Comparison of ENCODE assay signal across 8 mouse cellular contexts in genomic region chr1:159135301-159135700, GRCm38 (mm10).
DNase-seq lines count a peak whose midpoint lies in the region; ATAC-seq lines count a peak whose summit lies in the region.

No protein-coding gene starts in this region.

- no peak overlapping the region for H3K27ac ChIP-seq in hindbrain, embryonic 11.5 days (ENCODE audit: low read depth, low read length)

- no peaks in the 10 kb centered on the region for H3K27me3 ChIP-seq in hindbrain, embryonic 11.5 days (ENCODE audit: control insufficient read depth, insufficient read depth, low read length)

- H3K9ac ChIP-seq in hindbrain, embryonic 11.5 days (ENCODE audit: low read depth, low read length): no peak overlapping the region

- DNase-seq in R1 (ENCODE audit: low read depth, low spot score): peak; percentile 65
- peak; percentile 71 for DNase-seq in cerebellum, adult 9-10 months
- peak; percentile 50 to 82 for DNase-seq in frontal cortex, postnatal 10 days (ENCODE audit: low spot score in 2 of 2)
- DNase-seq in hindbrain, embryonic 11.5 days (ENCODE audit: low spot score): peak; percentile 89
- DNase-seq in layer of hippocampus, postnatal 14 days (ENCODE audit: low spot score in 2 of 2): peak; percentile 89
- peak; percentile 56 to 75 for DNase-seq in lung, postnatal 4 days
- DNase-seq in right cerebral cortex, postnatal 10 days (ENCODE audit: low spot score in 2 of 2): peak; percentile 82 to 91

- H3K4me1 ChIP-seq in hindbrain, embryonic 11.5 days (replicated peaks; ENCODE audit: control insufficient read depth, insufficient read depth, low read length): no peaks in the 10 kb centered on the region

- 12% methylated on average over 10 of the region's 10 CpGs for WGBS in hindbrain, embryonic 11.5 days

- peak; percentile 60 for ATAC-seq in hindbrain, embryonic 11.5 days (ENCODE audit: low FRiP score)
- ATAC-seq in activated CD4-positive, CD25-positive, alpha-beta regulatory T cell, adult 4 months: no peak

- no peaks in the 10 kb centered on the region for H3K36me3 ChIP-seq in hindbrain, embryonic 11.5 days (ENCODE audit: control insufficient read depth, insufficient read depth, low read length)

- no peaks in the 10 kb centered on the region for H3K9me3 ChIP-seq in hindbrain, embryonic 11.5 days (ENCODE audit: control insufficient read depth, low read length)

- no peak overlapping the region for H3K4me2 ChIP-seq in hindbrain, embryonic 11.5 days (replicated peaks; ENCODE audit: low read depth, low read length)

- H3K4me3 ChIP-seq in hindbrain, embryonic 11.5 days (ENCODE audit: low read depth, low read length): no peak overlapping the region
